Mouse (Mus musculus) frontal cortex, postnatal 36 days (tissue): ENCODE measurements at regions not wholly inside any gene's neighbourhood (a gene's known extent, or its start where the extent isn't known, plus 50 kb on each side); places are given as distances from the start of the nearest gene placed in this dataset.

ENCODE experiments used
- DNase-seq, 2 experiments: peaks; one replicate each; pipeline ENCODE4 v3.0.0; 2022; ENCODE audit warnings: low spot score in 2 of 2

DNA sequence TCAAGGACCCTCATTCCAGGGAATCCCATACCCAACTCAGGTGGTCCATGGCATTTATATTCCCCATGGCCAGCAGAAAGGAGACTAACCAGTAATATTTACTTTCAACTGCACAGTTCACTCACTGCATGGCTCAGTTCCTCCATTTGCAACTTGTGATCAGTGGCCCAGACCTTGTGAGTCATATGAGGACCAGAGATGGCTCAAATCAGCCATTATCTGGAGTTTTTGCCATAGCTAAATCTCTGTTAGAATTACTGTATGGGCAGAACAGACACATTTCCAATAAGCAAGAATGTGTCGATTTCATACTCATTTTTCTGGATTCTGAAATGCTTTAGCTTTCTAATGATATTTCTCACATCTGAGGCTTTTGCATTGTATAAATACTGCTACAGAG, 894.4 kb upstream of the Lrrc6 start:
- DNase-seq = no peak

DNA sequence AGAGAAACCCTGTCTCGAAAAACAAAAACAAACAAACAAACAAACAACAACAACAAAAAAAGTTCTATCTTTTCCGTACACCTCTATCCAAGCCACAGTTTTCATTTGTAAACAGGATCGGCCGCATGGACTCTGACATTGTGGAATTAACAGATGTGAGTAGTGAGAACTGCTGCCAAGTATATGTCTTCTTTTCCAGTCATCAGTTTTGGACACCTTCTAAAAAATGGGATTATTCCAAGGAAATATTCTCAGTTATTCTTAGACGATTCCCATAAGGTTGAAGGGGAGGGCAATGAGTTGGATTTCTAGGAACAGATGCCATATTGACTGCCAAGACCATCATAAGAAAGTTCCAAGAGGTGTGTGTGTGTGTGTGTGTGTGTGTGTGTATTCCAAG, 891.2 kb upstream of the Lrrc6 start:
- no peak for DNase-seq

DNA sequence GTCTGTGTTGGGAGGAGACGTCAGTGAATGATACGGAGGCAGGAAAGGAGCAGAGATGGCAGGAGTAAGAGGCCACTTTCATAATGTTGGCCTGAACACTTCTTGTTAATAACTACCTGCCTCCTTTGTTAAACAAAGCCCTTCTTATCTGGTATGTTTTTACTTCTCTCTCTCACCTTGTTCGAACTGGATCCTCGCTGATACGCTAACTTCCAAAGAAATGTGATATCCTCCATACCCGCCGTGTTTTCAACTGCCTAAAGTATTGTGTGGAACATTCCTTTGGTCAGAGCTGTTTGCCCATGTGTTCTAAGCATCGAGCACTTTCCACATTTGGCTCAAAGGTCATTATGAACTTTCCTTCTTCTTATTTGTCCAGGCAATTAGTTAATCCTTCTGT, 887.8 kb upstream of the Lrrc6 start:
- DNase-seq = no peak

DNA sequence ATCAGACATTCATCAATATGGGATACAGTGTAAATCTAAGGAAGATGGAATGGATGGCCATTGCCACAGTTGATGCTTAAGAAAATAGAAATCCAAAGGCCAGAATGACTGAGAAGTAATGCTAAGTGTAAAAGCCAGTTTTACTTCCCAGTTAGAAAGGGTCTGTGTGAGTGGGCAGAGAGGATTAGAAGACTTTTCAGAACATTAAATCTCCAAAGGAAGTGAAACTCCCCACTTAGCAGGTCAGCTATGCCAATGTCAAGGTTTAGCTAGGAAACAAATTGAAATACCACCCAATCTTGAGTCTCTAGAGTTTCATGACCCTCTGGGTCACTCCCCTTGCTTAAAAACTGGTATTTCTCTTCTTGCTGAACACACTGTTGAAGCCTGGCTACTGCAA, 886.2 kb upstream of the Lrrc6 start:
- no peak for DNase-seq

DNA sequence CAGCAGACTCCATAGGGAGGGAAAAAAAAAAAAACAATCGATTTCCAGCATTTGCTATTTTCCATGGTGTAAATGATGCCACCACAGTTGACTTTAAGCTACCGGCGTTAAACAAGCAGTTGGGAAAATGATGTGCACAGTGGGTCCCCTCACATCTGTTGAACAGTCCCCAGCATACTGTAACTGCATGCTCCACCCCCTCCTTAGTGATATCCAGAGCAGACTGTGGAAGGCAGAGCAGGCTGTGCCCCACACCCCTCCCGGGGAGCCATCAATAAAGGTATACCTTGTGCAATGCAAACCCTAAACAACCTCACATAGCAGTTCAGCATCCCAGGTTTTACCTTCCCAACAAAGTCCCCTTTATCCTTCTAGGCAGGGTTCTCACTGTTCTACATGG, 872.9 kb upstream of the Lrrc6 start:
- no peak for DNase-seq

DNA sequence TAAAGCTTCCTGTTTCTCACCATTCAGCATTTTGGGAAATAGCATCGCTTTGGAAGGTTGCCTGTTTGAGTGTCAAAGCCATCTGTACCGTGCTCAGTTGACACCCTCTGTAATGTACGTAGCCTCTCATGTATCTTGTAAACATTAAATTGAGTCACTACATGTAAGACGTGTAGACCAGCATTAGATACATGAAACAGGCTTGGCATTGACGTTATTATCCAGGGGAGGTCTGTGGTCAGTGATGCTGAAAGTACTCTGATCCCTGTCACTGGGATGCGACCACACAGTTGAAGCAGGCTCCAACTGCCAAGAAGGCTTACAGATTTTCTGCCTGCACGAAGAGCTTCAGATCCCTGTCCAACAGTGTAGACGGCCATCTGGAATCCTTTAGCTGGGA, 872.3 kb upstream of the Lrrc6 start:
- no peak for DNase-seq

DNA sequence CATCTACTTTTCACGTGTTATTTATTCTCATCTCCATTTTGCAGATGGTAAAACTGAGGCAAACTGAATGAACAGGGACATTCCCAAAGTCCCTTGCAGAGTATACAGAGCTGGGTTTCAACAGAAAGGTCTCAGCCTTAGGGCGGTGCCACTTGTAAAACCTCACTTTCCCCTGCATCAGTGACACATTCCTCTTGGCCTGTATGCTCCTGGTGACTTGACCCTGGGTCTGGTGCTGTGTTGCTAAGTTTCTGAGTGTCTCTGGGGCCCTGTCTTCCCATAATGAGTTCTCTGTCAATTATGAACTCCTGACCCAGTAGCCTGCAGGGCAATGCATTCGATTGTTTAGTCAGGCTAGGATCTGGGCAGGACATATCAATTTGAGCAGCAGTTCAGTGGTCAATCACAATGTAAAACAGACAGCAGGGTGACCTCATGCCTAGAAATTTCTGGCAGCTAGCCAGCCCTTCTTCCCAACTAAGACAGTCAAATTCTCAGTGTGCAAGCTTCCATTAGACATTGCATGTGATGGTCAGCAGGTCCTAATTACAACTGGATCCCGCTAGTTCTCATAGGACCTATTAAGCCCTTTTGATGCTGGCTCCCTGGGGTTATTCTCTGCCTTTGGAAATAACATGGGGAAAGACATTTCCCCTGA, 863.5 kb upstream of the Lrrc6 start:
- no peak for DNase-seq

DNA sequence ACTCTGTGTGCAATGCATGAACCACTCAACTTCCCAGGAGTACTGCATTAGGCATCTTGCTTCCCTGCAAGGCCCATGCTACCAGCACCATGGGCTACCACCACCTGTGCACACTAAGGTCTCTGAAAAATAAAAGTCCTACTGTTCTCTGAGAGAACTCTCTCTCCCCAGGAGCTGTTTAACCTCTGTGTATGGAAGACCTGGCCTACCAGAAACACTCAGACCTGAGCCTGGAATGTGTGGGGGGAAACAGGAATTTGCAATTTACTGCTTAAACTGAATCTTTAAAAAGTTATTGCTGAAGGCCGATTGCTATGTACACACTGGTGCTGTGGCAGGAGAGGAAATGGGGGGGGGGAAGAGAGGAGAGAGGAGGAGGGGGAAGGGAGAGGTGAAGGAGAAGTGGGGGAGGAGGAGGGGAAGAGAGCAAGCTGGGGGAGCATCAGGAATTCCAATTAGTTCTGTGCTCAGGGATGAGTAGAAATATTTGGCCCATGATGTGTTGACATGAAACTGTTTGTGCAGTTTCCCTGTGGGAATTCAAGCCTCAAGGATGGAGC, 860.4 kb upstream of the Lrrc6 start:
- DNase-seq = no peak

DNA sequence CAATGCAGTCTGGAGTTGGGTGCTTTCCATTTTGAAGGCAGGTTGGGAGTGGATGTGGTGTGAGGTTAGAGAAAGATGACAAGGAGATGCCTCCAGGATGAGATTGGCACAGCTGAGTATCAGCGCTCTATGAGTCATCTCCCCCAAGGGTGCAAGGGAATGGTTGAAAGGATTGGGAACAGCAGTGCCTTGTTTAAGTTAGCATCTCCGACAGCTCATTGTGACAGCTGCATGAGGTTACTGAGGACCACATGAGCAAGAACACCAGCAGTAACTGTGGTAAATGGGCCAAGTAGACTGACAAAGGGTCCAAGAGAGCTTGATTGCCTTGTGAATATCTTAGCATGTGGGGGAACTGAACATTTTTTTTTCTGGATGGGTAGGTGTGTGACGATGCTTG, 857.2 kb upstream of the Lrrc6 start:
- DNase-seq = peak in 1 of 2 experiments; percentile 6

DNA sequence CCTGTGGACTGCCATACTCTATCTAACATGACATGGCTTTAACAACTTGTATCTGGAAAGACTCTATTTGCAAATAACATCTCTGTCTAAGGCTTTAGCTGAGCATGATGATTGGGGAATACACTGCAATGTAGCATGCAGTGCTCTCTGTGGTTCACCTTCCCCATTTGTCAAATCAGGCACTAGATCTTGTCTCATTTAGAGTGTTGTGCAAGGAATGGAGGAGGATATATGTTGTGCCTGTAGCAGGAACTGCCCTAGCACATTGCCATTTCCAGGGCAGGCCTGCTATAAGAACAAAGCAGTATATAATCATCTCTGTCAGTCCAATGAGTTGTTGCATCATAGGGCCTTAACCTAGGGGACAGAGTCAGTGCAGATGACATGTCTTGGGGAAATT, 854.6 kb upstream of the Lrrc6 start:
- no peak for DNase-seq

DNA sequence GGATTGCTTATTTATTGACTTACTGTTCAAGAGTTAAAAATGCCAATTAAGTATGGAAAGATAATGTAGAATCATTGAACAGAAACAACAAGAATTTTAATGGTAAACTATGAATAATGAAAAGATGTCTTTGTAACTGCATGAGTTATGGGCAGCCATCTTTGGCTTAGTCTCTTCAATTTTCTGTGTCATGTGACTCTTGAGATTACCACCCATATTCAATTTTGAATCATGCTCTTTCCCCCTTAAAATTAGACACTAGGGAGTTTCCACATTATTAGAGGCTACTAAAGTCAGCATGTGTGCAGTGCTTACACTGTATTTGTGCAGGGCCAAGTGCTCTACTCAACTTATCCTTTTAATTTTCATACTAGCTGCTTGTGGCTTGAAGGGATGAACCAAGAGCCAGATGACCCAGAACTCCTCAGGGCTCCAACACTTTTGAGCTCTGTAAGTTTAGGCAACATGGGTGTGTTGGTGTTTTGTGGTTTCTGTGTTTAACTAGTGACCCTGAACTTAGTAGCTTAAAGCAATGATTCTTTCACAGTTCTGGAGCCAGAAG, 854.0 kb upstream of the Lrrc6 start:
- DNase-seq = no peak

DNA sequence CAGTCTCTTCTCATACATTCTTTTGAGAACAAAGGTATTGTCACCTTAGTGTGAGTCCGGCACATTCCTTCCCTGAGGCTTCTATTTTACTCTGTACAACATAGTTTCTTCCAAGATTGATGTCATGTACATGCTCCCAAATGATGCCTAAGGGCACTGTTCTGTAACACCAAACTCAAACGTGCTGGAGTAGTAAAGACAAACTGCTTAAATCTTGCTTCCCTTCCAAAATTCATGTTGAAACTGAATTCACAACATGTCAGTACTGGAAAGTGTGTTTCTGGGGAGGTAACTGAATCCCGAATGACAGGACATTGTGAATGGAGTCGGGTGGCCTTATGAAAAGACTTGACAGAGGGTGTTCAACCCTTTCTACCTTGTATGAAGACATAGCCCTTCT, 848.8 kb upstream of the Lrrc6 start:
- no peak for DNase-seq

DNA sequence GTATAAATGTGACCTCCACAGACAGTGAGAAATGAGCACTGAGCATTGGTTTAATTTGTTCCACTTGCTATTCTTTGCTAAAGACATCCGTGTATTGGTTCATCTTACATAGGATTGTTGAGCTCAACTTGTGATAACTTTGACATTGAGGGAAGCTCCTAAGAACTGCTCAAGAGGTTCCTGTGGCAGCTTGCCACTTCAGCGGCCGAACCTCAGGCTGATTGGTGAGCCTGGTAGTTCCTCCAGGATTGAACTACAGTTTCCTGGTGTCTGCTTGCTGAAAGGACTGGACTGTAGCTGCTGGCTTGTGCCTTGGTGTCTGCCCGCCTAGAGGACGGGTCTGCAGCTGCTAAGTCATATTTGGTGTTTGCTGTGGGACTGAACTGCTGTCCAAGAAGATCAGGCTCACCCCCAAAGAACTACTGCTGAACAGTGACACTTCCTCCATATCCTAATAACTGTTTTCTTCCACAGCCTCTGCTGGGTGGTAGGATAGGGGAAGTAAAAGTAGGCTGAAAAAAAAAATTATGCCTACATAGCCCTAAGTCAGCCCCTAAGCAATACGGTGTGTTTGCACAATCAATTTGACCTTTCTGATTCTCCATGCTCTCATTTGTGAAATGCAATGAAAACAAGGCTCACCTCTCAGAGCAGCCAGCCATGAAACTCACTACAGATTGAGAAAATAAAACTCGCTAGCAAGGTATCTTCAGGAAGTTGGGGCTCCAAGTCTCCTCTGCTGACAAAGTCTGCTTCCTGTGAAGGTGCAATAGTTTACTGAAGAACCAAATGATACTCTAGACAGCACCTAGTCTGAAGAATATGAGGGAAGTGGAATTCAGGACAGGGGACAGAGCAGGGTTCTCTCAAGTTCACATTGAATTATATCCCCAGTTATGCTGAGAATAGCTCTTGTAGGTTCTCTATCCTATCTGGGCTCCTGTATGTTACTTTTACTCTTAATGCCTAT, 844.8 kb upstream of the Lrrc6 start:
- no peak for DNase-seq

DNA sequence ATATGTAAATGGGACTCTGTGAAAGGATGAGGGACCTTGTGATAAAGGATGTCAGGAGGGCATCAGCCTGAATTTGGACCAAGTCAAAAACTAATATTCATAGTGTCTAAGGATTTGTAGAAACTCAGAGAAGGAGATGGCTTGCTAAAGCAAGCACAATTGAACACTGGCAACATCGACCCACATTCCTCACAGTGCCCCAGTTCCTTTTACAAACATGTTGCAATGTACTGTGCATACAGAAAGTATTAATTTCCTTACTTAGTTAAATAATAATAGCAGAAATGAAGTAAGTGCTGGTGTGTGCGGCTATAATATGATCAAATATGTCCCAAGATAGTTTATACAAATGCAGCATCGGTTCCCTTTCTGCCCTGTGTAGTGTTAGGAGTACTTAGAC, 841.3 kb upstream of the Lrrc6 start:
- no peak for DNase-seq

DNA sequence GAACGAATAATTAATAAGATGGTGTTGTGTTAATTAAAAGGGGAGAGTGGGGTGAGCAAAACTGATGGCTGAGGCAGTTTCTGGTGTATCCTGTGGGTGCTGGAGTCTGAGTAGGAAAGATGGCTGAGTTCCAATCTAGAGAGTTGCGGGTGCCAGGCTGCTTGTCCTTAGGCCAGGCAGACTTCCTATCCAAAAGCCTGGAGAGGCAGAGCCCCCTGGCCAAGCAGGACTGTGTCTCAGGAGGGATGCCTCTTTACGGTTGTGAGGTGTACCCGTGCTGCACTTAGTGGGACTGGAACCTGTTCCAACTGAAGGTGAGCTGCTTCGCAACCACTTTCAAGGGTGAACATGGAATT, 836.3 kb upstream of the Lrrc6 start:
- DNase-seq = no peak

DNA sequence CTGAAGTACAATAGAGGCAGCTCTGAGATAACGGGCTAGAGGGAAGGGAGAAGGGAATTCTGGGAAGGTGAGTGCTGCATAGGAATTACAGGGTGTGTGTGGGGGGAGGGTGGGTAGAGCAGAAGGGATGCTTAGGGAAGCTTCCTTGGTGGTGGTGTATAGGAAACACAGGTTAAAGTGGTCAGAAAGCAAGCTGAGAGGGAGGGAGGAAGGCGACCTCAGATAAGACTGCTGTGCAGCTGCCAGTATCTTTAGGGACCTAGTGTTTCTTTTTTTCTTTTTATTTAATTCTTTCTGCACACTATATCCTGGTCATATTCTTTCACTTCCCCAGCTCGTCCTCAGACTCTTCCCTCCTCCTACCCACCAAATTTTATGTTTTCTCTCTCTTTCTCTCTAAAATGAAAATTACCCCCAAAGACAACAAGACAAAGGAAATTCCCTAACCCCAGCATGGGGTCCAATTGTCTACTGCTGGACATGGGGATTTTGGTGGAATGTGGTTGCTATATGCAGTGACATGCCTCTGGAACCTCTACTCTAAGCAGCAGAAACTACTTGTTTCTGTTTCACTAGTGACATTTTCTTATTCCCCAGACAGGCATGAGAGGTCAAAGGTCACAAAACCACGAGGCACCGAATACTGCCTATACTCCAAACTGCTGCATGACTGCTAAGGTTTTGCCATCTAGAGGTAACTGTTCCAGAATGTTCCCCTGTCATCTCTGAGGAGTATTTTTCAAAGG, 835.8 kb upstream of the Lrrc6 start:
- no peak for DNase-seq

DNA sequence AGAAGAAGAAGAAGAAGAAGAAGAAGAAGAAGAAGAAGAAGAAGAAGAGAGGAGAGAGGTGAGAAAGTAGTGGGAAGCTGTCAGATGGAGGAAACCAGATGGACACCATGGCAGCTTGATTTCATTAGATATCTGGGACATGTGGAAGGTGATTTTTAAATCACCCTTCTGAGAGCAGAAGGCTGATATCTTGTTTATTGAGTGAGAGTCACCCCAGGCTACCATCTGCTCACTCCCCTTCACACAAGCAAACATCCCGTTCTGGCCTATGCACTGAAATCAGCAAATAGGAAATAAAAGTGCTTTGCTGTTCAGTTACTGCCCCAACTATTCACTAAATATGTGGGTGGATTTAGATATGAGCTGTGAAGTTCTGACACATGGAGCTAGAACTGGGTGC, 831.8 kb upstream of the Lrrc6 start:
- no peak for DNase-seq

DNA sequence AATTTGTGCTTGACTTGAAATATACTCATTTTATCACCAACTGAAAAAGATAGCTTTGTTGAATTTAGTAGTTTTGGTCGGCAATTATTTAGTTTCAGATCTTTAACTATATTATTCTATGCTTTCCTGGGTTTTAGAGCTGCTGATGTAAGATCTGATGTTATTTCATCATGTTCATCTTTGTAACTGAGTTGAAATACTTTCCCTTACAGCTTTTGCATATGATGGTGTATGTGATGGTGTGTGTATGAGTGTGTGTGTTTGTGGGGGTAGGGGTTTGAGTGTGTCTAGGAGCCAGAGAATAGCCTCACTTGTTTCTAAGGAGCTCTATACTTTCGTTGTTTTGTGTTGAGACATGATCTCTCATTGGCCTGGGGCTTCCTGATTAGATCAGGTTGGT, 819.6 kb upstream of the Lrrc6 start:
- DNase-seq = no peak

DNA sequence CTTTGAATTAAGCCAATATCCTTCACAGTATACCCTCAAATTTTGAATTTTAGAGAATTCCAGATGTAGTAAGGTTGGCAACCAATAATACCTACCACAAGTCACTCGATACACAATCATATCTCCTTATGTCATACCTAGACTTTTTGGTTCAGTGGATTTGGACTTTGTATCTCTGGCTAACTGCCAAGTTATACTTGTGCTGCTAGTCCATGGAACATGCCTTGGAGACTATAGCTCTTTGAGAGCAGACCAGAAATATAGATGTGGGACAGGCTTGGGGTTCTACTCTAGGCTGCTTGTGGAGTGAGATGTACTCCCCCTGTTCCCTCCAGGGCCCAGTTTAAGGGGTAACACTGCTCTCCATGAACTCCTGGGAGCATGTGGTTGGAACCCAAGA, 814.5 kb upstream of the Lrrc6 start:
- DNase-seq = no peak

DNA sequence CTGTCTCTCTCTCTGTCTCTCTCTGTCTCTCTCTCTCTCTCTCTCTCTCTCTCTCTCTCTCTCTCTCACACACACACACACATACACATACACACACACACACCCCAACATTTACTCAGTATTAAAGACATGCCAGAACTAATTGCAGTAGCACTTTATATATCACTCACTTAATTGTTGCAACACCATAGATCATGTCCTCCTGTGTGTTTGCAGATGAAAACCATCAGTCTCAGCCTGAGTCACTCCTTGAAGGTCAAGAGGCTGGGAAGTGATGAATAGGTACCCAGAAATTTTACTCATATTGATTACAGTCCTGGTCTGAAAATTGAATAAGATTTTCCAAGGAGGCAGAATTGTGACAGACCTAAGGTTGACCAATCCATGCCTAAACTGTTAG, 812.9 kb upstream of the Lrrc6 start:
- DNase-seq = no peak

DNA sequence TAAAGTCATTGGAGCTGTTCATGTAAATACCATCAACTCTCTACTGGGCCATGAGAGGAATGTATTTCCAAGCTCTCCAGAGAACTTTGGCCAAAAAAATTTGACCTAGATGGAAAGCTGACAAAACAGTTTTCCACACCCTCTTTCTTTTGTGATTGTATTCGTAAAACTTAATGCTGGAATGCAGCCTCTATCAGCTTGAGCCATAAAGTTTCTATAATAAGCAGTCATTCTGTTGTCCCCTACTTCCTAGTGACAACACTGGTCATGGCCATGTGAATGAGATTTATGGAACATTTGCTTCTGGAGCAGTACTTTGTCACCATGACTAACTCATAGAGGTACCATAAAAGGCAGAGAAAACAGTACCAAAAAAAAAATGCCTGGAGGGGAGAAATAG, 805.0 kb upstream of the Lrrc6 start:
- no peak for DNase-seq

DNA sequence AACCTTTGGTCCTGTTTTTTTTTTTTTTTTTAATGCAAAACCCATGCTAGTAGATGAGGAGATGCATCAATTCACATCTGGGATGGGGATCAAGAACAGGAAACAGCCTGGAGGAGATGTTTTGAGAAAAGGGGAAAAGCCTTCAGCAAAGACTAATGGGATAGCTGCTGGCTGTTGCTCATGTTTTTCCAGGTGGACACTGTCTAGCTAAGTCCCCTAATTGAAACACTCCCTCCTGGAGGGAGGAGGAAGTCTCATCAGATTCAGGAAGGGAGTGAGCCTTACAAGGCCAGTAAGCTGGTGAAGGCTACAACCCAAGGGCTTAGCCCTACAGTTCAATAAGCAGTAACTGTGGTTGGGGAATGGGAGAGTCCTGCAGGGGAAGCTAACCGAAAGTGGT, 803.1 kb upstream of the Lrrc6 start:
- DNase-seq = no peak
